Mouse (Mus musculus) lung, postnatal 10 days (tissue): ENCODE data around the gene Aplnr.

Experiments used
- DNase-seq: peaks from one replicate; pipeline ENCODE4 v3.0.0; 2021

Aplnr gene

DNA sequence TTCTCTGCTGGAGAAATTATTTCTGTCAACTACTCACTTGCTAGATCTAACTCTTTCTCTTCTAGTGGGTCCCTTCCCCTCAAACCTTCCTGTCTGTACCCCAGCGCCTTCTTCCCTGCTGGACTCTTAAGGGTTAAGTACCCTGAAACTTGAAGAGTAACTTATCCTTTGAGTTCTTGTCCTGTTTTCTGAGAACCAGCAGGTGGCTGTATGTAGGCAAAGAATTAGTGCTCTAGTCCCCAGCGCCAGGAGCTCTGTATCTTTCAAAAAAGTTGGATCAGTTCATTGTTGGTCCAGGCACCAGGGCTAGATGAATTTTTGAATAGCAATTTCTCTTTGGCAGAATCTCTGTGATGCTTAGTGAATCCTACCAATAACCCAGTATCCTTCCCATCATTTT is 2.1 kb downstream of the Aplnr start:
- DNase-seq: no peak

DNA sequence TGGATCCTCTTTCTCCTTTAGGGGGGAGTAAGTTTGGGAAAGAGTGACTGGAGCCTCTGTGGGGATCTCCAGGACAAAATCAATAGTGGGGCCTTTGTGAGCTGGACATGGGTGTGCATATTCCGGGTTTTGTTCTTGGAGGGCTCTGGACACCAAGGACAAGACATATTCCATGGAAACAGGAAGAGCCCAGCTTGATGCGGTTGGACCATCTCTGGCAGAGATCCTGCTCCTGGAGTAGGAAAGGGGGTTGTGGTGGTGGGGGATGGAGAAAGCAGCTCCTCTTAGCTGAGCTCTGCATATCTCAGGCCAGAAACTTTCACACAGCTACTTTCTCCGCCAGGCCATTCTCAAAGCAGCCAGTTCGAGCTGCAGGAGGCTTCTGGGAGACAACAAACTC is 3.4 kb downstream of the Aplnr start:
- DNase-seq: peak; percentile 32

DNA sequence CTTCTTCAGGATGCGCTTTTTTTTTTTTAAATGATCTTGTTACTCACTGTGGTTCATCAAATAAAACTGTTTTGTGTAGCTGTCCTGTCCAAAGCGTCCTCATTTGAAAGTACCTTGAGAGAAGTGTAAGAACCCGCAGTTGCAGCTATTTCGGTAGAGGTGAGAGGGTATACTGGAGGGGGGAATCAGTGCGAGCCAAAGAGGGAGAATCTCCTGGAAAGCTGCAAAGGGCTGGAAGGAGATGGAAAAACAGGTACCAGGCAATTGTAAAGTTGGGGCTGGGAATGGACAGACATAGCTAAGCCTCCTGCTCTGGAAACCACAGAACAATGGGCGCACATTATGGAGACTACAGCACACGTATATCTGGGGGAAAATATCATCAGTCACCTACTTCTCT is 3.8 kb downstream of the Aplnr start:
- no peak for DNase-seq

DNA sequence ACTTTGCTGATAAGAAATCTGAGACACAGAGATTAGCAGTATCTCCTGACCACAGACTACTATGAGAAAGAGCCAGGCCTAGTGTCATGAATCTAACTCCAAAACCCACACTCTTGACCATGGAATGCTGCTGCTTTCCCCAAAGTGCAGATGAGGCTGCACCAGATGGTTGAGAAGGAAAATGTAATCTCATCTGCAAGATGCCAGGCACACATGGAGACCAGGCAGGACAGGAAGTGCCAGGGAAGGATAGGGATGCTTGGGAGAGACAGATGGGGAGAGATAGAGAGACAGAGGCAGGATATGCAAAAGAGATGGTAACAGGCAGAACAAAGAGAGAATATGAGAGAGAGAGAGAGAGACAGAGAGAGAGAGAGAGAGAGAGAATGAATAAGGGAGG is 4.8 kb downstream of the Aplnr start:
- DNase-seq: no peak

DNA sequence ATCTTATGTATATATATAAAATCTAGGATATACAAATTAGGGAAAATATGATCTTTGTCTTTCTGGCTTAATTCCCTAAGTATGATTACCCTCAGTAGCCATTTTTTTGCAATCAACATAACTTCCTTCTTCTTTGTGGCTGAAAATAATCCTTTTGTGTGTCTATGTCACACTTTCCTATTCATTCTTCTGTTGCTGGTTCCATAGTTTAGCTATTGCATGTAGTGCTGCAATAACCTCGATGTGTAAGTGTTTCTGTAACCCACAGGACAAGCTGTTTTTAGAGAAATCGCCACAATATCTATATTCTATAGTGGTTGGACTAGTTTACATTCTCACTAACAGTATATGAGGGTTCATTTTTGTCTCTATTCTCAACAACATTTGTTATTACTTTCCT is 8.9 kb downstream of the Aplnr start:
- DNase-seq: no peak

DNA sequence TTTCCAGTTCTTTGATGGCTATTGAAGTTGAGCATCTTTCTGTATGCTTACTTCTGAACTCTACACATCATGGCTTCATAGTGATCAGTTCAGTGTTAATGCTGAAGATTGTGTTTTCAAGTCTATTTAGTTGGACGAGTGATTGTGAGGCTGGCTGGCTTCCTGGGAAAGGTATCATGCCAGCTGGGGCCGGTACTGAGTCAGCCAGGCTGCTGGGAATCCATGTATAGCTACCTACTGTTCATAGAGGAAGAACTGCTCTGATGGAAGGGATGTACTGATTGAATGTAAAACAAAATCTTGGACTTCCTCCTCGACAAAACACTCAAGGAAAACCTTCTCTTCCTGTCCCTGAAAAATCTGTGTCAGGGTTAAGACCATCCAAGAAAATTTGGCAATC is 9.3 kb downstream of the Aplnr start:
- DNase-seq: no peak

DNA sequence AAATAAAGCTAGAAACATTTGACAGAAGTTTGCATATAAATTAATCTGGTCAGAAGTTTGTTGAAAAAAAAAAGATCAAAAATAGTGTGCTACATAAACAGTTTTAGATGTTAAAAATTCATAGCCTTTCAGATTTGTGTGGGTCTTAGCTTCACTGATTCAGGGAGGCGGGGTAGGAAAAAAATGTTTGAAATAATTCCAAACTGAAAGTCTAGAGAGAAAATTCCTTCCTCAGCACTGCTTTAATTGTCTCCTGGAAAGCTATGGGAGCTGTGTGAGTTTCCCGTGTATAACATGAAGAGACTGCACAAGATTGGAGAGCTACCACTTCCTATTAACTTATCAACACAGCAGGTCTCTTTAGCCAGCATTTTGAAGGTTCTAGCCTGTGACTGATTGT is 11.5 kb downstream of the Aplnr start:
- no peak for DNase-seq

DNA sequence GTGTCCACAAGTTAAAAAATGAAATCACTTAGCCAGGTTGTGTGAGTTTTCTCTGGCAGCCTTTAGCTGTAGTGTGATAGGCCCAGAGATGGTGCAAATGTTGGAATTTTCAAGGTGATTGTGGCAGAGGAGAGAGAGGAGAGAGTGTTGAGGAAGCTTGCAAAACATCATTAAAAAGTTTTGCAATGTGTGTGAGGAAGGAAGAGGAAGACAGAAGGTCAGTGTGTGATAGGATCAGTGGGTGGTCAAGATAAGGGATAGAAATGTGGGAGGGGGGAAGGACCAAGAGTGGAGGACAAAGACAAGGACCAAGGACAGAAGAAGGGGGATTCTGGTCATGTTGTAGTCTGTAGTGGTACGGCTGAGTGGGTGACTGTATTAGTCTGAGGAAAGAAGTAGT is 14.3 kb downstream of the Aplnr start:
- no peak for DNase-seq

DNA sequence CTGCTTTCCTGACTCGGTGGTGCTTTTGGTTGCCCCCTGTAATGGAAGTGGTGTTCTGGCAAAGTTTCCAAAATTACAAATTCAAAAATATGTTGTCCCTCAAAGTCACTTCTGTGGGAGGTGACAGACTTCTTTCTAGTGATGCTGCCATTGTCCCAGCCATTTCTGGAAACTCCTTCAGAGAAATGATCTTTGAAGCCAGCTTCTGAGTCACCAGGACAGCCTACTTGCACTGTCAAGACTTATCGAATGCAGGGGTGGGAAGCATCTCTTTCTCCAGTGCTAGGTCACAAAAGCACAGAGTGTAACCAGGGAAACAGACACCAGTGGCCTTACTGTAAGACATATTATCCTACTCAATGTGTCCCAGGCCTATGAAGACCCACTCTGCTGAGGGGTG is 15.2 kb downstream of the Aplnr start:
- no peak for DNase-seq

DNA sequence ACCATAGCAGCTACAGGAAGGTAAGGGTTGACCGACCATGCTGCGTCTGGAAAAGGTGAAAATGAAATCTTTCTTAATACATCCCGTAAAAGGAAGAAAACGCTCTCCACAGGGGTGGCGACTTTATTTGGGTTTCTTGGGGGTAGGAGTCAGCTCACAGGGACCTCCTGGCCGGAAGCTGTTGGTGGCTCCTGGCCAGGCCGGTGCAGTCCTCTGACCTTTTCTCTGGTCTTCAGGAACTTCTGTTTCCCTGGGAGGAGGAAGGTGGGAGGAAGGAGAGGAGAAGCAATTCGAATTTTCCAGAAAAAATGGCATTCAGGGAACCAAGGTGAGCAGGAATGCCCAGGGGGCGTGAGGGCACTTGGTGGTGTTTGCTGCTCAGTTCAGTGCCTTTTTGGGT is 19.3 kb downstream of the Aplnr start:
- no peak for DNase-seq

DNA sequence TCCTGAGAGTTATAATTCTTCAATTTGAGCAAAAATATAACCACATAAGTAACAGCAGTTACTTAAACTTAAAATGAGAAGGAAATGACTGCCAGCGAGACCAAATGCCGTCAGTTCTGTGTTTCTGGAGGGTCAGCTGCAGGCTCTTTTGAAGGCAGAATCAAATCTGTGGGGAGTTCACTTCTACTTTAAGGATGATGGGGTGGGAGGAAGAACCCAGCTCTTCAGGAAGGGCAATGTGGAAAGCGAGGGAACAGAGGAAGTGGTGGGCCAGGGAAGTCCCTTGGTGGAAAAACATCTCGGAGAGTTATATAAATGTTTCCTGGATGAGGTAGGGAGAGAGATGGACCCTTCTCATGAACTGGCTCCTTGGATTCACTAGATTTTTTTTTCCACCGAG is 20.1 kb downstream of the Aplnr start:
- no peak for DNase-seq

DNA sequence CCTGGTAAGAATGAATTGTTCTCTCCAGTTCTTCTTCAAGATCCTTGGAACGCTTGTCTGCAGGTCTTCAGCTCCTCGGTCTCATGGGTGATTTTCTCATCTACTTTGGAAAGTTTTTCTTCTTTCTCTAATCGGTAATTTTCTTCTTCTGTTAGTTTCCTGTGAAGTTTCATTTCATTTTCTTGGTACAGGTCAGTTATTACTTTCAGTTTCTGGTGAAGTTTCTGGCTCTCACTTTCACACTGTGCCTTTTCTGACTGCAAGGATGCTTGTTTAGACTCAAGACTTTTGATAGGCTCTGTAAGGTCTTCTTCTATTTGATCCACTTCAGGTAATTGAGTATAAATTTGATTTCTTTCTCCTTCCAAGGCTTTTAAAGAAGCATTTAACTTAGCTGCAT is 21.4 kb downstream of the Aplnr start:
- no peak for DNase-seq

DNA sequence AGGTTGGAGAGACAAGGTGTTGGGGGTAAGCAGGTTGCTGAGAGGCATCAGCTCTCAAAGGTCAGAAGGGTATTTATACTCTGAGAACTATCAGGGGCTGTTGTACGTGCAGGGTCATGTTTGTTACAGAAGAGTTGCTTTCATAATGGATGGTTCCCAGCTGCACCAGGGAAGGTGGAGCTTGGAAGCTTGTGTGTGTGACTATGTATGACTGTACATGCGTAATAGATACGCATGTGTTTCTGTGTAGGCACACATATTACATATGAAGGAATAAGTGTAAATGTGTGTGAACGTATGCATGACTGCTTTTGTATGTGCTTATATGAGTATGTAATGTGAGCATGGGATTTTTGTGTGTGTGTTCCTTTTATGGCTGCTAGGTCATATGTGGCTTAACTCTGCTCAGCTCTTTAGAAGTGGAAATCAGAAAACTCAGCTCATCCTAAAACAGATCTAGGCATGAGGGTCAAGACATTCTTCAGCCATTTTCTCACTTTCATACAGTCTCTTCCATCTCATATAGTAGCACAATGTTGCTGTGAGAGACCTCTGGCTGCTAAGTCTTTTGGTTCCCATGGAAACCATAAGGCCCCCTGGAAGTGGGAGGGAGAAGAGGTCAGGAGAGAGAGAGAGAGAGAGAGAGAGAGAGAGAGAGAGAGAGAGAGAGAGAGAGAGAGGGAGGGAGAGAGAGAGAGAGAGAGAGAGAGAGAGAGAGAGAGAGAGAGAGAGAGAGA is 25.0 kb downstream of the Aplnr start:
- DNase-seq: no peak

DNA sequence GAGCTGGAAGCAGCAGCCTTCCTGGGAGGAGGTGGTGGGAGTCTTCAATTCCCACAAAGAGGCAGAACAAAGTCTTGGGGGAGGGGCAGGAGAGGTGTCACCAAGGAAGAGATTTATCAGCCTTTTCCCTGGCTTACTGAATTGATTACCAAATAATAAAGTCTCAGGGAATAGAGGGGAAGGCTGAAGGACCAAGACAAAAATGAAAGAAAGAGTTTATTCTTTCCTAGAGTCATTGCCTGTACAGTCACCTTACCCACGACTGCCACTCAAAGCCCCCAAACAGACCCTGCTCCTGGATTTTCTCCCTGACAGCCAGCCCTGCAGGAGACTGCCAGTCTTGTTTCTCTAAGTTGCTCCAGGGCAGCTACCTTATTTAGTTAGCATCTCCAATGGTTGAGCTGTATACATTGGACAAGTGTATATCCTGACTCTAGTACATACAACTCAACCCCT is 25.6 kb downstream of the Aplnr start:
- no peak for DNase-seq

DNA sequence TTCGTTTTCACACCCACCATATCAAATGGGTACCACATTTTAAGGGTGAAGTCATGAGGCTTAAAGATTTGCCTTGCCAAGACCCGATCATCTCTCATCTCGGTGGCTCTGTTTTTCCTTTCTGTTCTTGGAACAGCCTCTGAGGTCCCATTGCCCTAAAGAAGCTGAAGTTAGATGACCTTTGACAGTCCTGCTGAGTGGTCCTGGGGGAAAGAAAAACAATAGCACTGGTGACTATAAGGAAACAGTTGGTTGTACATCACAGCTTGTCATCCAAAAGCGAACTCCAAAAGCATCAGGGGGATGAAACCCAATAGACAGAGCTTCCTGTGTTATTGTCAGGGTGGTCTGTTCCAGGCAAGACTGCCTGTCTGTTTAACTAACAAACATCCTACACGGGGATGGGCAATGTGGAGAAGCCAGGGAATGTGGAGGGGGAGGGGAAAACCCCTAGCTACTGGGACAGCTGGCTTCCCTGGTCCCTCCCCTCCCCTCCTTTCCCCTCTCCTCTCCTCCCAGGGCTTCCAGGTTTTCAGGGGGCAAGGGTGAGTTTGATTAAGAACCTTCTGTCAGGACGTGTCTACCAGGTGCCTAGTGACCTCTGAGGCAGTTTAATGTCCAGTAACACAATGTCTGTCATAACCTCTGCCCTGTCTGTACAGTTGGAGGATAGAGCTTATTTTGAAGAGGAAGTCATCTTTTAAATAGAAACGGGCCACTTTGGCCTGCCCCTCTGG is 27.5 kb downstream of the Aplnr start:
- DNase-seq: peak; percentile 69

DNA sequence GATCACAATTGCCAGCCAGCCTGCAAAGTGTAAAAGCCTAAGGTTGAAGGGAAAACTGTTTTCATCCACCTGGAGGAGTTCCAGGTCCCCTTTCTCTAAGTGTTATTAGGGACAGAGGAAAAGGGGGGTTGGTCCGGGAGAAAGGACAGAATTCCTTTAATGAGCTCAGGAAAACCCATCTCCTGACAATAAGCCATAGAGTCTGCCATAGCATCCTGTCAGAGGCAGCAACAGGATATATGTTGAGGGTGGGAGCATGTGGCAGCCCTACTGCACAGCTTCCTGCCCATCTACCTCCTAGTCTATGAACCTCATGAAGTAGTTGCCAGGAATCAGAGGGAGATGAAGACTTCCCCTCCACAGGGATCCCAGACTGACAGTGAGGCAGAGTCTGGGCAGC is 31.6 kb downstream of the Aplnr start:
- peak; percentile 31 for DNase-seq

DNA sequence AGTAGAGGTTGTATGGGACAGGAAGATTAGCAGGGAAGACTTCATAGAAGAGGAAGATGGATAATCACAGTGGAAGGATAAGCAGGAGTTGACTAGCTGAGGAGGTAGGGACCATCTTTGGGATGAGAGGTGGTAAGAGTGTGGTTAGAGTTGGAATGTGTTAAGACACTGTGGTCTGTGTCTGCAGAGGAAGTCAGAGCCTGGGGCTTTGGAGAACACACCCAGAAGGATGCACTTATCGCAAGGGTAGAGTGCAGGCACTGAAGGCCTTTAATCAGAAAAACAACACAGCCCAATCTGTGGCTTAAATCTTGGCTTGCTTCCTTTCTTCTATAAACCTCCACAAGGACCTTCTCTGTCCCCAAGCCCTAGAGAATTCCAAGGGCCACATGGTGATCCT is 32.3 kb downstream of the Aplnr start:
- no peak for DNase-seq

DNA sequence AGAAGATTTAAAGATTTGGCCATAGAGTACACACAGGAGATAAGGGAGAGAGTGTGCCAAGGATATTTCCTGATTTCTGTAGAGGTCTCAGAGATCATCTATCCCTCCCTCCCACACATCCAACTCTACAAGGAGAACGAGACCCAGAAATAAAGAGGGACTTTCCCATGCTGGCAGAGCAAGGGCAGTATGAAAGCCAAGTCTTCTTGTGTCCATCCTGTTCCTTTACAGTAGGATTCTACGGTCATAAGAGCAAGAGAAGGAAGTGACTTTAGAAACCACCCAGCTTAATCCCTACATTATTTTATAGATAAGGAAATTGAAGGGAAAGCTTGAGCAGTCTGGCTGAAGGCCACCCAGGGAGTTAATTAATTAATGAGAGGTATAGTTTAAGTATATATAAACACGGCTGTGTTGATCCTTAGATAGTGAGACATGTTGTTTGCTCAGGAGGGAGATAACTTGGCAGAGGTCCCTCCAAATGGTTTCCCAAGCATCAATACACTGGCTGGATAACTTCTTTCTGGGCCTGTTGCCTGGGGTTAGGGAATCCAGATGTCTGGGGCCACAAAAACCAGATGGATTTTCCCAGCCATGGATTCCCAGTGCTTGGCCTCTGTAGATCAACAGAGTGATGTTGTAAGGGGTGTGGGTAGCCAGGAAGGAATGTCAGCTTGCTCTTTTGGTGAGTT is 36.2 kb downstream of the Aplnr start:
- DNase-seq: peak; percentile 16

DNA sequence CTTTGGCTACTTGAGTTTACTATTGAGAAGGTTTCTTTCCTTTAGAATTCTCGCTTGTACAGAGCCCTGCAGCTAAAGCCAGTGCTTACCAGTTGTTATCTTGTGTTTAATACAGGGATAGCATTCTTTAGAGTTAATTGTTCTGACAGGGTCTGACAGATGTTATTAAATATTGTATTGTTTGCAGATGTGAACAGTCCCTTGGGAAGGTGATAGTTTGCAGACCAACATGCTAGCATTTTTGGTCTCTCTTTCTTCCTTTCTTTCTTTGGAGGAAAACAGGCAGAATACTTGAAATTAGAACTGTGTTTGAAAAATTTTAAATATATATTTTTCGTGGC is 36.7 kb downstream of the Aplnr start:
- DNase-seq: no peak

DNA sequence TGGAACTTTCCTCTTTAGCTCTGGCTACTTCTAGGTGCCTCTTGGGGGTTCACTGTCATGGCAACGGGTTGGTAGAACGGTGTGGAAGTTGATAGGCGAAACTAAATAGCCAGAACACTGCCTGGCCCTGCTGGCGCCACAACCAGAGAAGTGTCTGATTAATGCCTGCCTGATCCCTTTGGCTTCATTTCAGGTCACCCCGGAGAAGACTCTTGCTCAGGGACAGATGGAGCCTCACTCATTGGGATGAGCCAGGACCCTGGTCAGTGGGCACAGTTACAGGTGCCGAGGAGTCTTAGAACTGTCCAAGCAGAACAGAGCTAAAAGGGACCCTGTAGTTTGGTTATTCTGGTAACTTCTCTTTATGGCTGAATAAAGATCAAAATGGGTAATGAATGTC is 37.5 kb downstream of the Aplnr start:
- DNase-seq: no peak

DNA sequence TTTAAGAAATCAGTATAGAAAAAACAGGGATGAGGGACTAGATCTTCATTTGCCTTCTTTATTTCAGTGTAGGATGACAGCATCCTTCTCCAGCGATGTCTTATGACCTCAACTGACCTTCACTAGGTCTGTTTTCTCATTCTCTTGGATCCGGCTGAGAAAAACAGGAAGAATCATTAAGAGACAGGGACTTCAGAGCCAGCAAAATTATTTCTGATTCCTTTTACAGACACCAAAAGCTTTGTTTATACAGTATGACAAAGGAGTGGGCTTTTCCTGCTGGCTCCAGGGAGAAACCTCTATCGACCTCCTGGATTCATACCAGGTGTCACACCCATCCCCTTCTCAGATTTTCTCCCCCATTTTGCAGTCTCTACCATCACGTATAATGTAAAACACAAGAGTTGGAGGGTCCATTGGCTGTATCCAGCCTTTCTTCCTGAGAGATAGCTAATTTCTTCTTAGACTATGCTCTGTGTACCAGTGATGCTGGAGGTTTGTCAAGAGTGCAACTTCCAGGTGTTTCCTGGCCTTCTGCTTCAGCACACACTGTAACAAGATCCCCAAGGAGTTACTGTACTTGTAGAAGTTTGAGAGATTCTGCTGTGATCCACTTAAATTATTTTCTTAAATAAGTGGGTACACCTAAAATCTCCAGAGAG is 42.2 kb downstream of the Aplnr start:
- DNase-seq: no peak

DNA sequence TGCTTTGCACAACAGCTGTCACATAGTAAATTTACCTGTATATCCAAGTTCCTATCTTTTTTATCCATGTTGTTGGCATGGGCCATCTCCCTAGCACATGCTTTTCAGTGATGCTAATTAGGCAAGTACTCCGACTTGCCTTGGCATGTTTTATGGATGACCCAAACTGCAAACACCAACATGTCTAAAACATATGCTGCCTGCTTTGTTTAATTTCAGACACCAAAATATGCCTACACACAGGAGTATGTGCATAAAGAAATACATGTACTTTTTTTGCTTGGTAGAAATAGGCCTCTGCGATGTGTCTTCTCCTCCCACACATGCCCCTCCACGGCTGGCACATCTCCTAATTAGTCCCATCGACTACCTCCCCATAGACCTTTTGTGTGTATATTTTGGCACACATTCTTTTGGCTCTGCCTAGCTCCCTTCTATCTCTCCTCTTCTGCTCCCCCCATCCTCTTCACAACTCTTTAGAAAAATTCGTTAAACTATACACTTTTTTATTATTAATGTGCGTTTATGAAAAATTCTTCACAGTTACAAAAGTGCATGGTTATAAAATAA is 51.6 kb downstream of the Aplnr start:
- no peak for DNase-seq
